Mouse (Mus musculus): ENCODE results near the gene Rhbdf1.

- TF ChIP-seq CTCF (IDR thresholded peaks at IDR 0.05; ENCODE audit: borderline replicate concordance, insufficient read depth, low read length) (peak; percentile 70), POLR2A (IDR thresholded peaks at IDR 0.05; ENCODE audit: low read depth, low read length) (no peak)
Measured at GRCm38 (mm10) chr11:32181973-32182868, 39.9 kb downstream of the Rhbdf1 start.

All from embryonic fibroblast, embryonic 13.5 days (primary cell).